Mouse (Mus musculus) lung, embryonic 16.5 days (tissue): ENCODE results near the gene Ccdc191. TPM values are rescaled to one million over a fixed set of nuclear protein-coding genes. Genes with fewer than 3 reads are reported as not detected.

Source experiments
- ATAC-seq: fragments of 200-750 bp; cut with Nextera tagmentation; 2 replicates; pipeline ENCODE4 v1.8.0; 2017; ENCODE audit warnings: low read depth, mild to moderate bottlenecking, moderate library complexity
- H3K27ac ChIP-seq: fragments of 300-500 bp; sonication (generic); 2 replicates; pipeline ENCODE4 v1.5.1; 2014; ENCODE audit warnings: mild to moderate bottlenecking, control low read depth, low read length
- H3K27me3 ChIP-seq: fragments of 300-500 bp; sonication (generic); 2 replicates; pipeline ENCODE4 v1.6.1; 2014; ENCODE audit warnings: low read depth, low read length, mixed read lengths; ENCODE audit not compliant: control insufficient read depth, insufficient read depth
- H3K36me3 ChIP-seq: fragments of 300-500 bp; sonication (generic); 2 replicates; pipeline ENCODE4 v1.6.1; 2014; ENCODE audit warnings: low read length; ENCODE audit not compliant: control insufficient read depth, insufficient read depth
- H3K4me1 ChIP-seq: fragments of 300-500 bp; sonication (generic); replicated peaks from 2 replicates; pipeline ENCODE4 v1.6.1; 2014; ENCODE audit warnings: low read length, mixed read lengths; ENCODE audit not compliant: control insufficient read depth, insufficient read depth
- H3K4me2 ChIP-seq: fragments of 300-500 bp; sonication (generic); 2 replicates; pipeline ENCODE4 v1.6.1; 2014; ENCODE audit warnings: low read depth, low read length, control low read depth
- H3K4me3 ChIP-seq: fragments of 300-500 bp; sonication (generic); 2 replicates; pipeline ENCODE4 v1.5.1; 2014; ENCODE audit warnings: mild to moderate bottlenecking, low read length, control low read depth
- H3K9ac ChIP-seq: fragments of 300-500 bp; sonication (generic); 2 replicates; pipeline ENCODE4 v1.6.1; 2014; ENCODE audit warnings: low read length, control low read depth
- H3K9me3 ChIP-seq: fragments of 300-500 bp; sonication (generic); 2 replicates; pipeline ENCODE4 v1.6.1; 2016; ENCODE audit warnings: low read length; ENCODE audit not compliant: control insufficient read depth
- WGBS: fragments of 180-500 bp; shearing (Covaris S2); extraction: QIAGEN DNeasy Blood & Tissue Kit; methylation state at CpG from one replicate; pipeline ENCODE4 v1.1.7; 2014; 5-methylcytosine and 5-hydroxymethylcytosine counted together
- microRNA-seq: library from miRNA; unstranded; fragments of <30 nt; microRNA quantifications from one replicate; pipeline ENCODE4, GENCODE M21; 2016
- polyA plus RNA-seq: library from polyadenylated mRNA; unstranded; fragments of >200 nt; fragmentation: Nextera tagmentation; extraction: Ambion mirVana; gene quantifications from 2 replicates; pipeline ENCODE4 v1.2.1, GENCODE M21; 2015

Gene Ccdc191
- polyA plus RNA-seq, 1 experiment from 2014 or later, result 14.8 TPM

- WGBS, result 20% methylated on average over 9 of the region's 9 CpGs
- Histone ChIP-seq H3K4me2 (peak overlapping the region; percentile 99), H3K9ac (peak overlapping the region; percentile 67), H3K4me1 (no peaks in the 10 kb centered on the region; the same call in 1 of the 2 replicates), H3K4me3 (peak overlapping the region; percentile 76), H3K27ac (no peak overlapping the region), H3K36me3 (no peaks in the 10 kb centered on the region), H3K9me3 (no peaks in the 10 kb centered on the region), H3K27me3 (peaks cover 6% of the 10 kb centered on the region)
- no peak; the same call in 1 of the 2 replicates for ATAC-seq
These were observed 90.6 kb downstream of the Ccdc191 start for GRCm38 (mm10) chr16:43980110-43980609.

- ATAC-seq, result no peak
- WGBS, result 95% methylated on average over 4 of the region's 4 CpGs
- Histone ChIP-seq H3K4me1 (no peaks in the 10 kb centered on the region), H3K36me3 (no peaks in the 10 kb centered on the region), H3K9ac (no peak overlapping the region), H3K4me2 (no peak overlapping the region), H3K27ac (no peak overlapping the region), H3K27me3 (no peaks in the 10 kb centered on the region), H3K9me3 (no peaks in the 10 kb centered on the region), H3K4me3 (no peak overlapping the region)
These were observed 96.7 kb downstream of the Ccdc191 start for GRCm38 (mm10) chr16:43986299-43986698.

- no peak overlapping the region for H3K9ac ChIP-seq
- 80% methylated on average over 3 of the region's 3 CpGs for WGBS
- H3K4me2 ChIP-seq, result no peak overlapping the region
- no peaks in the 10 kb centered on the region for H3K36me3 ChIP-seq
- H3K4me1 ChIP-seq, result no peaks in the 10 kb centered on the region
- no peaks in the 10 kb centered on the region for H3K9me3 ChIP-seq
- ATAC-seq, result no peak
- H3K4me3 ChIP-seq, result no peak overlapping the region
- H3K27me3 ChIP-seq, result no peaks in the 10 kb centered on the region
- H3K27ac ChIP-seq, result no peak overlapping the region
These were observed 105.0 kb downstream of the Ccdc191 start for GRCm38 (mm10) chr16:43994623-43995022.

- H3K27me3 ChIP-seq, result no peaks in the 10 kb centered on the region
- H3K4me2 ChIP-seq, result no peak overlapping the region
- no peak for ATAC-seq
- 85% methylated on average over 8 of the region's 8 CpGs for WGBS
- no peaks in the 10 kb centered on the region for H3K9me3 ChIP-seq
- no peaks in the 10 kb centered on the region for H3K4me1 ChIP-seq
- no peaks in the 10 kb centered on the region for H3K36me3 ChIP-seq
- no peak overlapping the region for H3K27ac ChIP-seq
- no peak overlapping the region for H3K9ac ChIP-seq
- no peak overlapping the region for H3K4me3 ChIP-seq
These were observed 109.5 kb downstream of the Ccdc191 start for GRCm38 (mm10) chr16:43999111-43999510.

GRCm38 (mm10) chr16:43999541-43999940 is 109.9 kb downstream of the Ccdc191 start:
- no peaks in the 10 kb centered on the region for H3K27me3 ChIP-seq
- H3K27ac ChIP-seq, result no peak overlapping the region
- no peak overlapping the region for H3K9ac ChIP-seq
- WGBS, result 82% methylated on average over 5 of the region's 5 CpGs
- no peaks in the 10 kb centered on the region for H3K36me3 ChIP-seq
- H3K4me2 ChIP-seq, result no peak overlapping the region
- no peak for ATAC-seq
- H3K4me3 ChIP-seq, result no peak overlapping the region
- H3K4me1 ChIP-seq, result no peaks in the 10 kb centered on the region
- no peaks in the 10 kb centered on the region for H3K9me3 ChIP-seq

GRCm38 (mm10) chr16:44002086-44002485 is 112.5 kb downstream of the Ccdc191 start:
- WGBS, result 62% methylated on average over 5 of the region's 5 CpGs

GRCm38 (mm10) chr16:44011010-44011409 is 121.4 kb downstream of the Ccdc191 start:
- Histone ChIP-seq H3K9me3 (no peaks in the 10 kb centered on the region), H3K9ac (no peak overlapping the region), H3K4me2 (no peak overlapping the region), H3K36me3 (no peaks in the 10 kb centered on the region), H3K27ac (no peak overlapping the region), H3K4me3 (no peak overlapping the region), H3K4me1 (no peaks in the 10 kb centered on the region), H3K27me3 (no peaks in the 10 kb centered on the region)
- ATAC-seq, result no peak
- WGBS, result 44% methylated on average over 5 of the region's 5 CpGs

More at GRCm38 (mm10) chr16:44002086-44002485, 112.5 kb downstream of the Ccdc191 start:
- Histone ChIP-seq H3K4me2 (no peak overlapping the region), H3K9me3 (no peaks in the 10 kb centered on the region), H3K4me3 (no peak overlapping the region), H3K36me3 (no peaks in the 10 kb centered on the region), H3K27ac (no peak overlapping the region), H3K4me1 (no peaks in the 10 kb centered on the region), H3K9ac (no peak overlapping the region), H3K27me3 (no peaks in the 10 kb centered on the region)
- ATAC-seq, result no peak

Small RNAs within 50 kb of the gene (microRNA-seq; reads per million reads assigned to microRNA genes)
- gene Mir3470b, result not detected

Other genes with a start within 250 kb of the Ccdc191 start
- not detected in 2 replicates for gene Tigit, start 225.7 kb upstream of the Ccdc191 start, polyA plus RNA-seq
- 0.14 TPM in 1 of 2 replicates, not detected in the other for gene Drd3, start 135.8 kb upstream of the Ccdc191 start, polyA plus RNA-seq
- gene Qtrt2, start 37.0 kb downstream of the Ccdc191 start, polyA plus RNA-seq, result 21.1 and 24.8 TPM in 2 replicates
- gene Zdhhc23, start 90.0 kb downstream of the Ccdc191 start, polyA plus RNA-seq, result 1.6 and 1.8 TPM in 2 replicates
- 10.0 and 10.6 TPM in 2 replicates for gene Gramd1c, start 173.5 kb downstream of the Ccdc191 start, polyA plus RNA-seq
- 69.2 TPM in 2 replicates for gene Atp6v1a, start 249.9 kb downstream of the Ccdc191 start, polyA plus RNA-seq